Mouse (Mus musculus): ENCODE data around the gene Msi2.

- TF ChIP-seq EP300 (IDR thresholded peaks at IDR 0.05; ENCODE audit: low read depth) (no peak), CTCF (IDR thresholded peaks at IDR 0.05; ENCODE audit: low read depth) (no peak)
These were observed 236.6 kb downstream of the Msi2 start for GRCm38 (mm10) chr11:88481602-88482161.
